Mouse (Mus musculus): Measurements from ENCODE around the gene Arhgap10. TPM values are rescaled to one million over a fixed set of nuclear protein-coding genes. Genes with fewer than 3 reads are reported as not detected.

The Arhgap10 gene
- polyA plus RNA-seq, 1 experiment from 2014 or later = 23.2 TPM

GRCm38 (mm10) chr8:77478155-77478912 is 39.4 kb downstream of the Arhgap10 start:
- no peaks in the 10 kb centered on the region for H3K9me3 ChIP-seq (ENCODE audit: low read depth, low read length)
- H3K4me2 ChIP-seq = no peak overlapping the region
- TF ChIP-seq CTCF (IDR thresholded peaks at IDR 0.05; ENCODE audit: low read depth) = 0 out of 2 replicates have a peak, but pooled peaks have one; percentile 14
- no peak overlapping the region for H3K9ac ChIP-seq
- H3K4me1 ChIP-seq (ENCODE audit: insufficient read depth) = peaks cover 14% of the 10 kb centered on the region
- H3K4me3 ChIP-seq (ENCODE audit: low read depth, low read length) = no peak overlapping the region
- WGBS = 69% methylated on average over 12 of the region's 12 CpGs
- DNase-seq (no peak), ATAC-seq (ENCODE audit: insufficient read depth) (peak; percentile 25; the same call in 1 of the 2 replicates)
- H3K27me3 ChIP-seq (ENCODE audit: insufficient read depth, low read length) = no peaks in the 10 kb centered on the region
- H3K36me3 ChIP-seq (ENCODE audit: insufficient read depth) = no peaks in the 10 kb centered on the region
- no peak overlapping the region; the same call in 1 of the 2 replicates for H3K27ac ChIP-seq (ENCODE audit: low read depth)

DNA sequence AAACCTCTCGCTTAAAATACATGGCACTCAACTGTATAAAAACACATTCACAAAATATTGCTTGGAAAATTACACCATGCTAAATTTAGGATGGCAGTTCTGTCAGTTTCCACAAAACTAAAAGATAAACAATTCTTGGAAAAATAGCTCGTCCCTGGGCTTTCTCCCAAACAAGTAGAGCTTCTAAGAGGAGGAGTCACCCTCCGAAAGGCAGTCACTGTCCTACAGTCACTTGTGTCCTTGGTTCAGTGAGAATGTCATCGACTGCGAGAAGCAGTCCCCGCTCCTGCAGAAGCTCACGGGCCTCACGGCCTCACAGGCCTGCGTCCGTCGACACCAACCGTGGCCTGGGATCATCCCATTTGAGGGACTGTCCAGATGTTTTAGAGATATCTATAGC is 40.1 kb downstream of the Arhgap10 start:
- Histone ChIP-seq H3K9me3 (ENCODE audit: low read depth, low read length) (no peaks in the 10 kb centered on the region), H3K9ac (no peak overlapping the region), H3K4me2 (no peak overlapping the region), H3K4me3 (ENCODE audit: low read depth, low read length) (no peak overlapping the region), H3K27ac (ENCODE audit: low read depth) (no peak overlapping the region), H3K4me1 (ENCODE audit: insufficient read depth) (peaks cover 14% of the 10 kb centered on the region), H3K27me3 (ENCODE audit: insufficient read depth, low read length) (no peaks in the 10 kb centered on the region), H3K36me3 (ENCODE audit: insufficient read depth) (no peaks in the 10 kb centered on the region)
- peak; percentile 69 for DNase-seq
- WGBS = 39% methylated on average over 12 of the region's 12 CpGs
- no peak for TF ChIP-seq CTCF (IDR thresholded peaks at IDR 0.05; ENCODE audit: low read depth)
- ATAC-seq (ENCODE audit: insufficient read depth) = peak; percentile 20; the same call in 1 of the 2 replicates

DNA sequence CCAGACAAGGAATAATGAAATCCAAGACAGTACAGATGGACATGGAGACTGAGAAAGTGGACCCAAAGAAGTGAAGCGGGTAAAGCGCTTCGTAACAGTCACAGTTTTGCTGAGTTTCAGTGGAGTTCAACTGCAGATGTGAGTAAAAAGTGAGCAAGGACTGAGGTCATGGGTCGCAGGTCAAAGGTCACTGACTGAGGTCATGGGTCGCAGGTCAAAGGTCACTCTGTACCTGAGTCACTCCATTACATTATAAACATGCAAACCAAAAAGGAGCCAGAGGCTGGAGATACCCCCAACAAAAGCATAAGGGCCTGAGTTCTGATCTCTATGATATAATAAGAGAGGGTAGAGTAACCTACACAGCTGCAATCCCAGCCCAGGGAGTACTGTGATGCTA is 43.1 kb downstream of the Arhgap10 start:
- H3K4me1 ChIP-seq (ENCODE audit: insufficient read depth) = peaks cover 14% of the 10 kb centered on the region
- H3K9me3 ChIP-seq (ENCODE audit: low read depth, low read length) = no peaks in the 10 kb centered on the region
- no peak overlapping the region for H3K27ac ChIP-seq (ENCODE audit: low read depth)
- no peaks in the 10 kb centered on the region for H3K36me3 ChIP-seq (ENCODE audit: insufficient read depth)
- no peak overlapping the region for H3K9ac ChIP-seq
- DNase-seq = no peak
- H3K4me2 ChIP-seq = no peak overlapping the region
- H3K4me3 ChIP-seq (ENCODE audit: low read depth, low read length) = no peak overlapping the region
- no peak for TF ChIP-seq CTCF (IDR thresholded peaks at IDR 0.05; ENCODE audit: low read depth)
- no peak for ATAC-seq (ENCODE audit: insufficient read depth)
- 93% methylated on average over 5 of the region's 5 CpGs for WGBS
- H3K27me3 ChIP-seq (ENCODE audit: insufficient read depth, low read length) = no peaks in the 10 kb centered on the region

DNA sequence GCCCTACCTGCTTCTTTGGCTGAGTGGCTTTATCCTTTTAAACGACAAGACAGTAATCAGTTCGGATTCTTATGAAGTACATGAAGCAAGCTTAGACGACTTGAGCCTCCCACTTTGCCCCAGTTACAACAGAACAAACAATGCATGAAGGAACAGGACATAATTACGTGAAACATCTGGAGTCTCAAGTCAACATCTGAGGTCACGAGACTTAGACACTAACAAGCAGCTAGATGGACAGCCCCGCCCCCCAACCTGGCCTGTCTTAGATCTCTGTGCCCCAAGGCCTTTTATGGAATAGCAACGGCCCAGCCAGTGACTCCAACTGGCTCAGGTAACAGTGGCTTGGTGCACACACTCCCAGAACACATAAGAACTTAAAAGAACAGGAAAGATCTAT is 44.0 kb downstream of the Arhgap10 start:
- H3K9me3 ChIP-seq (ENCODE audit: low read depth, low read length) = no peaks in the 10 kb centered on the region
- 33% methylated on average over 7 of the region's 7 CpGs for WGBS
- no peak overlapping the region for H3K4me2 ChIP-seq
- peak overlapping the region; percentile 48; the same call in 1 of the 2 replicates for H3K27ac ChIP-seq (ENCODE audit: low read depth)
- no peak for TF ChIP-seq CTCF (IDR thresholded peaks at IDR 0.05; ENCODE audit: low read depth)
- H3K27me3 ChIP-seq (ENCODE audit: insufficient read depth, low read length) = no peaks in the 10 kb centered on the region
- ATAC-seq (ENCODE audit: insufficient read depth) (no peak), DNase-seq (peak; percentile 38)
- H3K9ac ChIP-seq = no peak overlapping the region
- H3K4me1 ChIP-seq (ENCODE audit: insufficient read depth) = peaks cover 14% of the 10 kb centered on the region
- no peak overlapping the region for H3K4me3 ChIP-seq (ENCODE audit: low read depth, low read length)
- H3K36me3 ChIP-seq (ENCODE audit: insufficient read depth) = no peaks in the 10 kb centered on the region

DNA sequence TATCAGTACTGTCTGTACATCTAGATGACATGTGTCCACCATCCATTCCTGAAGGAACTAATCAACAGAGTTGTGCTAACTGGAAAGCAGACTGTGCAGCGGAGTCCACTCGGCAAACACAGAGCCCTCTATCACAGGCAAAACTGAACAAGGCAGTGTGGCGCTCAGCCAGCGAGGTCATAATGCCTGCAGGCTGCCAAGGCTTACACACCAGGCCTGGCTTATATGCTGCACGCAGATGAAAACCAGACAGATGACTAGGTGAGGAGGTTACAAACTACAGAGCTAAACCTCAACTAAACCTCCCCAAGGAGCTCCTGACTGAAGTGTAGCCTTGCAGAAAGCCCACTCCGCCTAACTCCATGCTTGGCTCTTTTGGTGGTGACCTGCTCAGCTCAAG is 44.4 kb downstream of the Arhgap10 start:
- no peaks in the 10 kb centered on the region for H3K27me3 ChIP-seq (ENCODE audit: insufficient read depth, low read length)
- no peaks in the 10 kb centered on the region for H3K36me3 ChIP-seq (ENCODE audit: insufficient read depth)
- no peak overlapping the region for H3K4me3 ChIP-seq (ENCODE audit: low read depth, low read length)
- H3K27ac ChIP-seq (ENCODE audit: low read depth) = peak overlapping the region; percentile 48; the same call in 1 of the 2 replicates
- H3K9me3 ChIP-seq (ENCODE audit: low read depth, low read length) = no peaks in the 10 kb centered on the region
- H3K4me1 ChIP-seq (ENCODE audit: insufficient read depth) = peaks cover 14% of the 10 kb centered on the region
- no peak overlapping the region for H3K4me2 ChIP-seq
- 55% methylated on average over 6 of the region's 6 CpGs for WGBS
- no peak for TF ChIP-seq CTCF (IDR thresholded peaks at IDR 0.05; ENCODE audit: low read depth)
- no peak overlapping the region for H3K9ac ChIP-seq
- DNase-seq (peak; percentile 72), ATAC-seq (ENCODE audit: insufficient read depth) (peak; percentile 49; the same call in 1 of the 2 replicates)

GRCm38 (mm10) chr8:77461392-77461791 is 56.4 kb downstream of the Arhgap10 start:
- no peak overlapping the region for H3K27ac ChIP-seq (ENCODE audit: low read depth)
- no peak for TF ChIP-seq CTCF (IDR thresholded peaks at IDR 0.05; ENCODE audit: low read depth)
- no peak for DNase-seq
- H3K27me3 ChIP-seq (ENCODE audit: insufficient read depth, low read length) = no peaks in the 10 kb centered on the region
- no peak overlapping the region for H3K4me2 ChIP-seq
- H3K4me1 ChIP-seq (ENCODE audit: insufficient read depth) = no peaks in the 10 kb centered on the region
- no peaks in the 10 kb centered on the region for H3K9me3 ChIP-seq (ENCODE audit: low read depth, low read length)
- no peak for ATAC-seq (ENCODE audit: insufficient read depth)
- 66% methylated on average over 6 of the region's 6 CpGs for WGBS
- no peak overlapping the region for H3K9ac ChIP-seq
- H3K36me3 ChIP-seq (ENCODE audit: insufficient read depth) = no peaks in the 10 kb centered on the region
- H3K4me3 ChIP-seq (ENCODE audit: low read depth, low read length) = no peak overlapping the region

- no peaks in the 10 kb centered on the region for H3K36me3 ChIP-seq (ENCODE audit: insufficient read depth)
- no peaks in the 10 kb centered on the region for H3K9me3 ChIP-seq (ENCODE audit: low read depth, low read length)
- H3K4me3 ChIP-seq (ENCODE audit: low read depth, low read length) = no peak overlapping the region
- no peaks in the 10 kb centered on the region for H3K27me3 ChIP-seq (ENCODE audit: insufficient read depth, low read length)
- no peak overlapping the region for H3K9ac ChIP-seq
- no peak for ATAC-seq (ENCODE audit: insufficient read depth)
- WGBS = 84% methylated on average over 2 of the region's 2 CpGs
- TF ChIP-seq CTCF (IDR thresholded peaks at IDR 0.05; ENCODE audit: low read depth) = no peak
- H3K4me2 ChIP-seq = no peak overlapping the region
- no peaks in the 10 kb centered on the region for H3K4me1 ChIP-seq (ENCODE audit: insufficient read depth)
- H3K27ac ChIP-seq (ENCODE audit: low read depth) = no peak overlapping the region
- DNase-seq = no peak
Measured at GRCm38 (mm10) chr8:77460363-77460762, 57.4 kb downstream of the Arhgap10 start.
